Mouse (Mus musculus): ENCODE measurements around the gene Zfp560.
"Not testable (repeated sequence)": the region's sequence is repeated elsewhere in the genome, so short reads cannot be mapped to it uniquely, and the experiment has no call there.

Gene Zfp560

GRCm38 (mm10) chr9:20384532-20385342 lies at the start of gene Zfp560:
TSS of gene Zfp560 (minus strand) at chr9:20385177.
- DNase-seq (ENCODE audit: extremely low spot score, low read depth, low spot score): peak; percentile 77

GRCm38 (mm10) chr9:20430004-20430403 lies 45.0 kb upstream of the Zfp560 start:
- no peak for DNase-seq (ENCODE audit: extremely low spot score, low read depth, low spot score)

- no peak for DNase-seq (ENCODE audit: extremely low spot score, low read depth, low spot score)
These were observed 26.5 kb upstream of the Zfp560 start for GRCm38 (mm10) chr9:20411460-20411859.

- no peak for DNase-seq (ENCODE audit: extremely low spot score, low read depth, low spot score)
These were observed 24.3 kb upstream of the Zfp560 start for GRCm38 (mm10) chr9:20409319-20409718.

- DNase-seq (ENCODE audit: extremely low spot score, low read depth, low spot score): no peak
These were observed 346 bp upstream of the Zfp560 start for GRCm38 (mm10) chr9:20385343-20385703.

- DNase-seq (ENCODE audit: extremely low spot score, low read depth, low spot score): no peak
These were observed 1.3 kb downstream of the Zfp560 start for GRCm38 (mm10) chr9:20383659-20384058.

GRCm38 (mm10) chr9:20374712-20375111 lies 10.3 kb downstream of the Zfp560 start:
- DNase-seq (ENCODE audit: extremely low spot score, low read depth, low spot score): no peak

- no peak for DNase-seq (ENCODE audit: extremely low spot score, low read depth, low spot score)
These were observed 17.7 kb downstream of the Zfp560 start for GRCm38 (mm10) chr9:20367311-20367710.

- DNase-seq (ENCODE audit: extremely low spot score, low read depth, low spot score): no peak
These were observed 36.5 kb downstream of the Zfp560 start for GRCm38 (mm10) chr9:20348501-20348900.

- no peak for DNase-seq (ENCODE audit: extremely low spot score, low read depth, low spot score)
These were observed 49.0 kb downstream of the Zfp560 start, which contains the start of gene Olfr18 for GRCm38 (mm10) chr9:20335994-20336393. TSS of gene Olfr18 (minus strand) at chr9:20336094.

GRCm38 (mm10) chr9:20298232-20298631 lies 86.7 kb downstream of the Zfp560 start, which contains the start of gene Olfr873:
TSS of gene Olfr873 (plus strand) at chr9:20298532.
- DNase-seq (ENCODE audit: extremely low spot score, low read depth, low spot score): no peak

GRCm38 (mm10) chr9:20295562-20295961 lies 89.4 kb downstream of the Zfp560 start:
- not testable (repeated sequence) for DNase-seq (ENCODE audit: extremely low spot score, low read depth, low spot score)
